Mouse (Mus musculus) limb, embryonic 12.5 days (tissue): ENCODE measurements at regions not wholly inside any gene's neighbourhood (a gene's known extent, or its start where the extent isn't known, plus 50 kb on each side); places are given as distances from the start of the nearest gene placed in this dataset.

Source experiments
- ATAC-seq: fragments of 200-750 bp; cut with Nextera tagmentation; 2 replicates; pipeline ENCODE4 v1.8.0; 2017; ENCODE audit warnings: low read depth, moderate TSS enrichment; ENCODE audit not compliant: insufficient number of reproducible peaks, insufficient read depth, low FRiP score, low TSS enrichment
- H3K27ac ChIP-seq: fragments of 300-500 bp; sonication (generic); 2 replicates; pipeline ENCODE4 v1.5.1; 2016; ENCODE audit warnings: mild to moderate bottlenecking, moderate library complexity
- H3K27me3 ChIP-seq: fragments of 300-500 bp; sonication (generic); 2 replicates; pipeline ENCODE4 v1.6.1; 2016; ENCODE audit warnings: mild to moderate bottlenecking, moderate library complexity
- H3K36me3 ChIP-seq: fragments of 300-500 bp; sonication (generic); 2 replicates; pipeline ENCODE4 v1.6.1; 2016; ENCODE audit warnings: mild to moderate bottlenecking, moderate library complexity
- H3K4me1 ChIP-seq: fragments of 300-500 bp; sonication (generic); replicated peaks from 2 replicates; pipeline ENCODE4 v1.6.1; 2016
- H3K4me2 ChIP-seq: fragments of 300-500 bp; sonication (generic); 2 replicates; pipeline ENCODE4 v1.6.1; 2016; ENCODE audit warnings: mild to moderate bottlenecking, moderate library complexity
- H3K4me3 ChIP-seq: fragments of 300-500 bp; sonication (generic); replicated peaks from 2 replicates; pipeline ENCODE4 v1.5.1; 2016; ENCODE audit warnings: mild to moderate bottlenecking
- H3K9ac ChIP-seq: fragments of 300-500 bp; sonication (generic); replicated peaks from 2 replicates; pipeline ENCODE4 v1.6.1; 2016; ENCODE audit warnings: mild to moderate bottlenecking, moderate library complexity
- H3K9me3 ChIP-seq: fragments of 300-500 bp; sonication (generic); 2 replicates; pipeline ENCODE4 v1.6.1; 2016; ENCODE audit warnings: mild to moderate bottlenecking, moderate library complexity
- WGBS: fragments of 180-500 bp; shearing (Covaris S2); methylation state at CpG from one replicate; pipeline ENCODE4 v1.1.7; 2016; 5-methylcytosine and 5-hydroxymethylcytosine counted together

- H3K4me2 ChIP-seq = no peak overlapping the region
- H3K9me3 ChIP-seq = no peaks in the 10 kb centered on the region
- H3K27me3 ChIP-seq = no peaks in the 10 kb centered on the region
- no peak overlapping the region for H3K27ac ChIP-seq
- H3K9ac ChIP-seq = no peak overlapping the region
- no peak for ATAC-seq
- H3K4me1 ChIP-seq = no peaks in the 10 kb centered on the region
- 84% methylated on average over 6 of the region's 6 CpGs for WGBS
- no peak overlapping the region for H3K4me3 ChIP-seq
- no peaks in the 10 kb centered on the region for H3K36me3 ChIP-seq
Observed at GRCm38 (mm10) chr8:126688014-126688413, 94.2 kb upstream of the Irf2bp2 start.

- WGBS = 89% methylated on average over 4 of the region's 4 CpGs
- Histone ChIP-seq H3K9ac (no peak overlapping the region), H3K9me3 (no peaks in the 10 kb centered on the region), H3K36me3 (no peaks in the 10 kb centered on the region), H3K27me3 (no peaks in the 10 kb centered on the region), H3K4me3 (no peak overlapping the region), H3K4me2 (no peak overlapping the region), H3K27ac (no peak overlapping the region), H3K4me1 (peaks cover 4% of the 10 kb centered on the region; the same call in 1 of the 2 replicates)
- no peak for ATAC-seq
Observed at GRCm38 (mm10) chr8:126686827-126687226, 93.0 kb upstream of the Irf2bp2 start.

DNA sequence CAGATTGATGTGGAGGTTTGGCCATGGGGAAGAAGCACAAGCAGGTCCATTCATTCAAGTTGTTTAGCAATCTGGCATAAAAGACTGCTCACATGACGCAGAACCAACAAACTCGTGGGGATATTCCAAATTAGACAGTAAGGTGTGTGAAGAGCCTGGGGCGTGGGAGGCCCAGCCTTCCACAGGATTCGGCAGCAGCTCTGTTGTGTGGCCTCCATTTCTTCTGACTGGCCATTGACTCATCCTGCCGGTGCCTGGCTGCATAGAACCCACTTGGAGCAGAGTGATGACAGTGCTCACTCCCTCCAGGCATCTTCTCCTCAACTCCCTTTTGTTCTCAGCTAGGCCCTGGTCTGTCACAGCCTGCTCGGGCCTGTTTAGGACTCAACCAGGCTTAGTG is 91.6 kb upstream of the Irf2bp2 start:
- peaks cover 4% of the 10 kb centered on the region; the same call in 1 of the 2 replicates for H3K4me1 ChIP-seq
- no peak overlapping the region for H3K27ac ChIP-seq
- H3K27me3 ChIP-seq = no peaks in the 10 kb centered on the region
- no peaks in the 10 kb centered on the region for H3K36me3 ChIP-seq
- no peak overlapping the region for H3K4me3 ChIP-seq
- ATAC-seq = no peak
- H3K4me2 ChIP-seq = no peak overlapping the region
- peaks cover 2% of the 10 kb centered on the region; the same call in 1 of the 2 replicates for H3K9me3 ChIP-seq
- no peak overlapping the region for H3K9ac ChIP-seq
- WGBS = 73% methylated on average over 6 of the region's 6 CpGs

- WGBS = 78% methylated on average over 4 of the region's 4 CpGs
- Histone ChIP-seq H3K9me3 (peaks cover 2% of the 10 kb centered on the region; the same call in 1 of the 2 replicates), H3K27me3 (no peaks in the 10 kb centered on the region), H3K4me3 (no peak overlapping the region), H3K9ac (no peak overlapping the region), H3K36me3 (no peaks in the 10 kb centered on the region), H3K27ac (no peak overlapping the region), H3K4me2 (no peak overlapping the region), H3K4me1 (peaks cover 4% of the 10 kb centered on the region; the same call in 1 of the 2 replicates)
- no peak for ATAC-seq
Observed at GRCm38 (mm10) chr8:126683950-126684349, 90.2 kb upstream of the Irf2bp2 start.

DNA sequence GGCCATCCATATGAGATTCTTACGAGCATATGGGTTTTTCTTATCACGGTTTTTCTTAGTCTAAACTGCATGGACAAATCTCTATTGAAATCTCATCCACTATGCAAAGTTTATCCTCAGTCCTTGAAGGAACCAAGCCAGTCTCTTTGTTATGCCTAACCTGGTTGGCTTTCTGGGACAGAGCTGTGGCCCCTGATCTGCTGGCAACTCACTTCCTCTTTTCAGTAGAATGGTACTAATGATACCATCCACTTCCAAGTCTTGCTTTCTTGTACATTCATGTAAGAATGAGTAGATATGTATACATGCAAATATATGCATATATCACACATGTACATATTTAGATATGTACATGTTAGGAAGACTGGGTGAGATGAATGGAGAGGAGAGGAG is 89.8 kb upstream of the Irf2bp2 start:
- peaks cover 4% of the 10 kb centered on the region; the same call in 1 of the 2 replicates for H3K4me1 ChIP-seq
- H3K27me3 ChIP-seq = no peaks in the 10 kb centered on the region
- H3K4me2 ChIP-seq = no peak overlapping the region
- no peak overlapping the region for H3K27ac ChIP-seq
- H3K4me3 ChIP-seq = no peak overlapping the region
- WGBS = 94% methylated on average over 2 of the region's 2 CpGs
- no peak overlapping the region for H3K9ac ChIP-seq
- no peaks in the 10 kb centered on the region for H3K36me3 ChIP-seq
- no peak for ATAC-seq
- H3K9me3 ChIP-seq = peaks cover 2% of the 10 kb centered on the region; the same call in 1 of the 2 replicates

DNA sequence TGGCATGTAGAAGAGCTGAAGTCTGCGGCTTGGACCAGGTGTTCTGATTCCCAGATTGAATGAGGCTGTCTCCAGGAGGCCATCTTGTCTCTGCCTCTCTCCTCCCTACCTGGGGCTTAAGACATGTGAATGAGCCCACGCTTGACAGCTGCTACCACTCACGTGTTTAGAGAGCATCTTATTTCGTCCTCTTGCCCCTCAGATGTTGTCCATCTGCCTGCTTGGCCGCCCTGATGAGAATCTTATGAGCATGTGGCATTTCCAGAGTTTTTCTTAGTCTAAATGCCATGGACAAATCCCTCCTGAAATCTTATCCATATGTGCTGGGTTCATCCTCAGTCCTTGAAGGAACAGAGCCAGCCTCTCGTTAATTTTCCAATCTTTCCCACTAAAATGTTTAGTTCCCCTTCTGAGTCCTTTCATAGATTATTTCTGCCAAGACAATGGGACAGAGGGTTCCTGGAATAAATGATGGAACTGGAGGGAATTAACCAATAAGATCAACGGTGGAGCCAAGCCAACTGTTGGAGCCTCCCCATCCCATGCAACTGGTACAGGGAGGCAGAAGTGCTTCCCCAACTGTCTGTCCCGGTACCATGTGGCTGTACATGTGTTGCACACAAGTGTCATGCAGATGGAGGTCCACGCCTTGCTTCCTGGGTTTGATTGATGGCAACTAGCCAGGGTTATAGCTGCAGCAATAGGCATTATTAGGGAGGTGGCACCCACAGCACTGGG is 89.2 kb upstream of the Irf2bp2 start:
- no peak overlapping the region for H3K4me3 ChIP-seq
- WGBS = 77% methylated on average over 9 of the region's 9 CpGs
- no peak overlapping the region for H3K27ac ChIP-seq
- H3K27me3 ChIP-seq = no peaks in the 10 kb centered on the region
- H3K36me3 ChIP-seq = no peaks in the 10 kb centered on the region
- peaks cover 2% of the 10 kb centered on the region; the same call in 1 of the 2 replicates for H3K9me3 ChIP-seq
- H3K4me1 ChIP-seq = peaks cover 4% of the 10 kb centered on the region; the same call in 1 of the 2 replicates
- no peak overlapping the region for H3K9ac ChIP-seq
- ATAC-seq = no peak
- H3K4me2 ChIP-seq = no peak overlapping the region

- H3K4me2 ChIP-seq = no peak overlapping the region
- H3K27ac ChIP-seq = 0 out of 2 replicates have a peak overlapping the region, but pooled peaks have one; percentile 12
- peaks cover 2% of the 10 kb centered on the region; the same call in 1 of the 2 replicates for H3K9me3 ChIP-seq
- no peak for ATAC-seq
- 66% methylated on average over 6 of the region's 6 CpGs for WGBS
- peaks cover 4% of the 10 kb centered on the region; the same call in 1 of the 2 replicates for H3K4me1 ChIP-seq
- no peak overlapping the region for H3K9ac ChIP-seq
- no peaks in the 10 kb centered on the region for H3K27me3 ChIP-seq
- no peaks in the 10 kb centered on the region for H3K36me3 ChIP-seq
- no peak overlapping the region for H3K4me3 ChIP-seq
Observed at GRCm38 (mm10) chr8:126681948-126682651, 88.3 kb upstream of the Irf2bp2 start.

DNA sequence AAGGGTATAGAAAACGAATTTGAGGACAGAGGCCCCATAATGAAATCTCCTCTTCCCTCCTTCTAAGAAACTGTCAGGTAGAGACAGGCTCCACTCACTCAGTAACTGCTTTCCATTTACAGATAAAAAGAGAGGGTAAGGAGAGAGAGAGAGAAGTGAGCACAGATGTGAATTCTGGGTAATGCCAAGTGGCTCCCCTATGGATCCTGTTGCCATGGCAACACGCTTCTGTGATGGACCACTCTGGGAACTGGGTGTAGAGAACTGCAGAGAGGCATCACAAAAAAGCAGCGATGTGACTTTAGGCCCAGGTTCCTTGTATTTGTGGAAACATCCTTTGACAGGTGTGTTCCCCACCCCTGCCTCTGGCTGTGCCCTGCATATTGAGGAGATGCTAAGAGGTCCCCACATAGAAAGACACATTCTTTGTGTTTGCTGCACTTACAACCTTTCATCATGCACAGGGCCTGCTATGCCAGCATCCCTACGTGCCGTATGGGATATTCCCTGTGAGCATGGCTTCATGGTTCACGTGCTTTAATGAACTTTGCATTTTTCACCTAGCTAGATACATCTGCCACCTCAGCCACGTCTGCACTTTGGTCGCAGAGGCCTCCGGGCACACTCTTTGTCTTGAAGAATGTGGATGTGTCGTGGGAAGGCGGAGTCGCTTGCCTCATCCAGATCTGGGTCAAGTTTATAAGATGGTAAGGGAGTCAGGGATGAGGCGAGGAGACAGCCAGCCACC is 84.4 kb upstream of the Irf2bp2 start:
- peaks cover 4% of the 10 kb centered on the region; the same call in 1 of the 2 replicates for H3K4me1 ChIP-seq
- no peaks in the 10 kb centered on the region for H3K27me3 ChIP-seq
- WGBS = 81% methylated on average over 13 of the region's 13 CpGs
- peaks cover 2% of the 10 kb centered on the region; the same call in 1 of the 2 replicates for H3K9me3 ChIP-seq
- no peak overlapping the region for H3K4me2 ChIP-seq
- no peak overlapping the region for H3K27ac ChIP-seq
- H3K9ac ChIP-seq = no peak overlapping the region
- H3K4me3 ChIP-seq = no peak overlapping the region
- ATAC-seq = no peak
- H3K36me3 ChIP-seq = no peaks in the 10 kb centered on the region

DNA sequence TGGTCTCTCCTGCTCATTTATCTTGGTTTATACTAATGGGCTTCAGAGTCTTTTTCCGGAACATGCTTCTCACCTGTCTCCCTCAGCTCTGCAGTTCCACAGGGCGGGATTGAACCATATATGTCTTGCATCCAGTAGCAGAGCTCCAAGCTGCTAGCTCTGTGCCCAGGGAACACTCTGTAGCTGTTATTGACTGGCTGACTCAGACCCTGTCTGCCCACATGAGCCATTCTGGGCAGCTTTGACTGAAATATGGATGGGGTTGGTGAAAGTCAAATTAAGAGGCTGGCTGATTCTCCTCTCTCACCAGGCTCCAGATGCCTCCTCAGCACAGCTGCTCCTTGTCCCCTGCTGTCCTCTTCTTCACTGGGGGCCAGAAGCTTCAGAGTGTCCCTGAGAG is 81.4 kb upstream of the Irf2bp2 start:
- Histone ChIP-seq H3K27ac (no peak overlapping the region), H3K36me3 (no peaks in the 10 kb centered on the region), H3K4me2 (no peak overlapping the region), H3K4me1 (peaks cover under 1% of the 10 kb centered on the region; the same call in 1 of the 2 replicates), H3K4me3 (no peak overlapping the region), H3K27me3 (no peaks in the 10 kb centered on the region), H3K9ac (no peak overlapping the region), H3K9me3 (no peaks in the 10 kb centered on the region)
- no peak for ATAC-seq
- 88% methylated on average over 2 of the region's 2 CpGs for WGBS

DNA sequence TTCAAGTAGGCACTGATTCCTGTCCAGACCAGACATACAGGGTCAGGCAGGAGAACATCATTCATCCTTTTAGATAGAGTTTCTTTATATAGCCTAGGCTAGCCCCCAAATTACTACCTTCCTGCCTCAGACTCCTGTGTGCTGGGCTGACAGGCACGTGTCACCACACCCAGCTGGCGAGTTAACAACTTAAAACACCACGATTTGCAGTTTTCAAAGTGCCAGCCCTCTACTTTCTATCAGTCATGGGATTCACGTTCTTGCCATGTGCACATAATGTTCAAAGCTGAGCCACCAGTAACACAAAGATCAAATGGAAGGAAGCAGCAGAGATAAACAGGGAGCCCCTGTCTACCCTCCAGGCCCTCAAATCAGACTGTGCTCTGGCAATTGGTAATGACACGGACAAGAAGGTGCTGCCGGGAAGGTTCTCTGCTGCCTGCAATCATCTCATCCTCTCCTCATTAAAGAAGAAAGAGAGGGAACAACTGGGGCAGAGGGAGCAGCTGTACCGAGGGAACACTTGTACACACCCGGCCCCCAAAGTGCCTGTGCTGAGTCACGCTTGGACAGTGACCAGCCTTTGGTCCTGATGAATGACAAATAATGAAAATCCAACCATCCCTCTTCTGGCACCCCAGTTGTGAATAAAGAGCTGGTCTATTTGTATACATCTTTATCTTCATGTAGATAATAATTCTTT is 79.4 kb upstream of the Irf2bp2 start:
- Histone ChIP-seq H3K4me1 (peaks cover 19% of the 10 kb centered on the region), H3K9me3 (no peaks in the 10 kb centered on the region)
- WGBS = 57% methylated on average over 9 of the region's 9 CpGs

More for the DNA sequence above, 79.4 kb upstream of the Irf2bp2 start:
- Histone ChIP-seq H3K27me3 (no peaks in the 10 kb centered on the region), H3K4me3 (no peak overlapping the region), H3K4me2 (no peak overlapping the region), H3K9ac (no peak overlapping the region), H3K27ac (no peak overlapping the region), H3K36me3 (no peaks in the 10 kb centered on the region)
- ATAC-seq = no peak
